Mouse (Mus musculus) lung, adult 2 months (tissue): Measurements from ENCODE around the gene Has3. TPM values are rescaled to one million over a fixed set of nuclear protein-coding genes. Genes with fewer than 3 reads are reported as not detected.

Source experiments
- DNase-seq: peaks from one replicate; pipeline ENCODE4 v3.0.0; 2022
- H3K4me1 ChIP-seq: fragments of 200-500 bp; 2 replicates; pipeline ENCODE4 v1.6.1; 2011; ENCODE audit warnings: low read length; ENCODE audit not compliant: control insufficient read depth, insufficient read depth
- H3K4me3 ChIP-seq: fragments of 200-500 bp; replicated peaks from 2 replicates; pipeline ENCODE3; 2011; ENCODE audit warnings: low read depth, mild to moderate bottlenecking, control low read depth, low read length; ENCODE audit errors: extremely low read depth
- CTCF ChIP-seq: fragments of 200-500 bp; IDR thresholded peaks from 2 replicates; pipeline ENCODE4 v1.5.1; 2011; ENCODE audit warnings: mild to moderate bottlenecking, low read length, control low read depth; ENCODE audit not compliant: insufficient read depth
- POLR2A ChIP-seq: fragments of 200-500 bp; IDR thresholded peaks from 2 replicates; pipeline ENCODE4 v1.6.1; 2011; ENCODE audit warnings: low read depth, mild to moderate bottlenecking, control low read depth, low read length, borderline replicate concordance; ENCODE audit errors: extremely low read depth
- WGBS: fragments of 180-500 bp; shearing (Covaris S2); methylation state at CpG from one replicate; pipeline ENCODE4 v1.1.7; 2018; 5-methylcytosine and 5-hydroxymethylcytosine counted together
- polyA plus RNA-seq: library from polyadenylated mRNA; depleted of rRNA; stranded (reverse); fragments of >200 nt; gene quantifications from 2 replicates; pipeline ENCODE4 v1.2.3, GENCODE M21; 2012; rRNA removed

Has3 gene
- 0.48 and 0.89 TPM in 2 replicates for polyA plus RNA-seq

GRCm38 (mm10) chr8:106870051-106870450, at the start of gene Has3:
Gene Has3 (plus strand): TSS chr8:106870242.
- Histone ChIP-seq H3K4me1 (peaks cover 18% of the 10 kb centered on the region), H3K4me3 (peak within 1 kb of the TSS; percentile 31)
- TF ChIP-seq CTCF: no peak
- no peak for TF ChIP-seq POLR2A
- 6% methylated on average over 18 of the region's 18 CpGs for WGBS
- peak; percentile 18 for DNase-seq

GRCm38 (mm10) chr8:106820553-106821515, 49.2 kb upstream of the Has3 start:
- WGBS: 81% methylated on average over 14 of the region's 14 CpGs

GRCm38 (mm10) chr8:106828921-106829320, 41.1 kb upstream of the Has3 start:
- 85% methylated on average over 6 of the region's 6 CpGs for WGBS
- H3K4me3 ChIP-seq: no peak overlapping the region
- TF ChIP-seq CTCF (no peak), POLR2A (no peak)
- DNase-seq: no peak
- no peaks in the 10 kb centered on the region for H3K4me1 ChIP-seq

More at GRCm38 (mm10) chr8:106820553-106821515, 49.2 kb upstream of the Has3 start:
- Histone ChIP-seq H3K4me1 (no peaks in the 10 kb centered on the region), H3K4me3 (no peak overlapping the region)
- TF ChIP-seq POLR2A: no peak
- no peak for TF ChIP-seq CTCF
- DNase-seq: no peak

- no peak for DNase-seq
- WGBS: 67% methylated on average over 5 of the region's 5 CpGs
- Histone ChIP-seq H3K4me3 (no peak overlapping the region), H3K4me1 (no peaks in the 10 kb centered on the region)
- TF ChIP-seq CTCF: no peak
- no peak for TF ChIP-seq POLR2A
Measured at GRCm38 (mm10) chr8:106829526-106830045, 40.5 kb upstream of the Has3 start.

GRCm38 (mm10) chr8:106834899-106835298, 35.1 kb upstream of the Has3 start:
- no peaks in the 10 kb centered on the region for H3K4me1 ChIP-seq
- WGBS: 30% methylated on average over 1 of the region's 1 CpGs
- TF ChIP-seq POLR2A (no peak), CTCF (no peak)
- DNase-seq: no peak
- H3K4me3 ChIP-seq: no peak overlapping the region

- no peak for TF ChIP-seq CTCF
- no peak for TF ChIP-seq POLR2A
- Histone ChIP-seq H3K4me1 (no peaks in the 10 kb centered on the region), H3K4me3 (no peak overlapping the region)
- 49% methylated on average over 6 of the region's 6 CpGs for WGBS
- no peak for DNase-seq
Measured at GRCm38 (mm10) chr8:106836525-106836924, 33.5 kb upstream of the Has3 start.

GRCm38 (mm10) chr8:106838803-106839202, 31.2 kb upstream of the Has3 start:
- H3K4me1 ChIP-seq: no peaks in the 10 kb centered on the region
- no peak for DNase-seq
- no peak overlapping the region for H3K4me3 ChIP-seq
- WGBS: 45% methylated on average over 6 of the region's 6 CpGs
- no peak for TF ChIP-seq CTCF
- TF ChIP-seq POLR2A: no peak

- no peak overlapping the region for H3K4me3 ChIP-seq
- TF ChIP-seq CTCF (no peak), POLR2A (no peak)
- DNase-seq: no peak
- WGBS: 37% methylated on average over 11 of the region's 11 CpGs
- no peaks in the 10 kb centered on the region for H3K4me1 ChIP-seq
Measured at GRCm38 (mm10) chr8:106839209-106840001, 30.6 kb upstream of the Has3 start.

- no peak for TF ChIP-seq POLR2A
- TF ChIP-seq CTCF: no peak
- no peak for DNase-seq
- Histone ChIP-seq H3K4me3 (no peak overlapping the region), H3K4me1 (no peaks in the 10 kb centered on the region)
- WGBS: 68% methylated on average over 10 of the region's 10 CpGs
Measured at GRCm38 (mm10) chr8:106850034-106850433, 20.0 kb upstream of the Has3 start.
